Mouse (Mus musculus): Measurements from ENCODE around the gene Adgrg1.
"Not testable (repeated sequence)": the region's sequence is repeated elsewhere in the genome, so short reads cannot be mapped to it uniquely, and the experiment has no call there.

Gene Adgrg1

GRCm38 (mm10) chr8:94995336-94995893 lies 20.9 kb downstream of the Adgrg1 start:
- peak in 1 of 2 experiments; percentile 39 for DNase-seq (ENCODE audit: low spot score in 2 of 2)

DNA sequence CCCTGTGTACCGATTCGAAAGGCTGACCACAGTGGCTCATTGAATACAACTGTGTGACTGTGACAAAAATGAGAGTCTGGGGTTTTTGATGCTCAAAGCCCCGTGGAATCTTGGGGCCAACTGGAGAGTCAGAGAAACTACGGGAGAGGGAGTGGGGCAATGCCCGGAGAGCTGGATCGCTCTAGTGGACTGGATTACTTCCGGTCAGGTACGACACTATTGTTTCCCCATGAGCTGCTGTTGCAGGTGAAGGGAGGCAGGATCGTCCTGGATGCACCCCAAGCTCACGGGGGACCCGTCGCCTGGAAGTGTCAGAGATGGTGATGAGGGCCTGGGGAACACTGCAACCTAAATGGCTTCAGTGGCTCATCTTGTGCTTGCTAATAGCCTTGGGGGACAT lies 21.5 kb downstream of the Adgrg1 start:
- no peak for DNase-seq (ENCODE audit: low spot score in 2 of 2)

DNA sequence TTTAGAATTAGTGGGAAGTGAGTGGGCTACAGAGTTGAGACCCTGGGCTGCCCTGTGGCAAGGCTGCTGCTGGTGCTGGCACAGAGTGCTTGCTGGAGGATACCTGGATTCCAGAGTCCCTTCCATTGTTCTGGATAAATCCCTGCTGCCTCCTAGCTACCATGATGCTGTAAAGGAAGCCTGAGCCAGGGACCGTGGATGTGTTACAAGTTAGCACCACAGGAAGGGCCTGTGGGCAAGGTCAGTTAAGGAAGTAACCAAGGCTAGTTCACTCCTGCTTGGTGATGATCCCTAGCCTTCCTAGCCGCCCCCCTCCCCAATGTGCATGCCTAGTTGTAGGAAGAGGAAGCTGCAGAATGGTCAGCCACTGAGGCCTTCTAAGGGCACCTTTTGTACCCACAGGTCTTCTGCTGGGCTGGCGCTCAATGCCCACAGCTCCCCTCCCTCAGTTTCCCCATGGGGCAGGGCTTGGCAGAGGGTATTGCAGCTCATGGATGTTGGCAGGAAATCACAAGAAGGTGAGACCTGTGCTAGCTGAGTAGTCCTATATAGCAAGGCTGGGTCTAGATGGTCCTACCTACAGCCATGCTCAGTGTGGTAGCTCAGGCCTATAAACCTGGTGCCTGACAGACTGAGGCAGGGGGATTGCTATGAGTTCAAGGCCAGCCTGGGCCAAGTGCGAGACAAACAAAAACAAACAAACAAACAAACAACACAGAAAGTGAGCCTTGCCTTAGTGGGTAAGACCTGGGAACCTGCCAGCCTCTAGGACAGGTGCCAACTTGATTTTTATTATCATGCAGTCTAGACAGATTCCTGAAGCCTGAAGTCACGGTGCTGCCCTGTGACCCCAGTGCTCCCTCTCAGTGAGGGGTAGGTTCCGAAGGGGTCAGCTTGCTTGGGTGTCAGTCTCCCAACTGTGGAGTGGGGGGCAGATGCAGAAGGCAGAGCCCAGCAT lies 22.6 kb downstream of the Adgrg1 start:
- no peak for DNase-seq (ENCODE audit: low spot score in 2 of 2)

GRCm38 (mm10) chr8:94997857-94998243 lies 23.3 kb downstream of the Adgrg1 start:
- no peak for DNase-seq (ENCODE audit: low spot score in 2 of 2)

GRCm38 (mm10) chr8:94998431-94998830 lies 23.9 kb downstream of the Adgrg1 start:
- no peak for DNase-seq (ENCODE audit: low spot score in 2 of 2)

DNA sequence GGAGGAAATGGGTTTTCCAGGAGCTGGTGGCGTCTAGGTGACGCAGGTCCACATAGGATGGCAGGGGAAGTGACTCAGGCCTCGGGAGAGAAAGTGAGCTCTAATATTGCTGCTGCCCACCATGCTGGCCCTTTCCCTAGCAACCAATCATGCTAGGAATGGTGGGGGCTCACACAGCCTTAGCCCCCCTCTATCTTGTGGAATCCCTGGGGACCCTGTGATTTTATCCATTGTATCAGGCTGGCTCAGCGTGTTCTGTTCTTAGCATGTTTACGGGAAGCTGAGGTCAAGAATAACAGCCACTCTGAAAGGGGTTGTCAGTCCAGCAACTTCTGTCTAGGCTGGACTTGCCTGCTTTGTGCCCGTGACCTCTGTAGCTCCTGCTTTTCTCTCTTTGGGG lies 24.5 kb downstream of the Adgrg1 start:
- no peak for DNase-seq (ENCODE audit: low spot score in 2 of 2)

- DNase-seq (ENCODE audit: low spot score in 2 of 2): no peak
These were observed 25.4 kb downstream of the Adgrg1 start for GRCm38 (mm10) chr8:94999956-95000355.

DNA sequence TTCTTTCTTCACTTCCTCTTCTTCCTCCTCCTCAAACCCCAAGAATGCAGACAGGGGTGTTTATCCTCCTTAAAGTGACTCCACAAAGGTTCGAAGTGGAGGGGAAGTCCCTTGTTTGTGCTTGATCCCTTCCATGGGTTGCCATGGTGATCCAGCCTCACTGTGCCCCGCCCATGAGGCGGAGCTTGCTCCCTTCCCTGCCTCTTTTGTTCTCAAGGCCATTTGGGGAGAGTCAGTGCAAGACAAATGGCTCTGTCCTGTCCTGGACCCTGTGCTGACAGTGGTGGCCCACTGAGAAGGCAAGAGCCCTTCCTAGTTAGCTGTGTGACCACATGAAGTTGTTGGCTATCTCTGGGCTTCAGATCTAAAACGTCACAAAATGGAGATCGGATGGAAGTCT lies 26.1 kb downstream of the Adgrg1 start:
- peak in 1 of 2 experiments; percentile 54 for DNase-seq (ENCODE audit: low spot score in 2 of 2)

GRCm38 (mm10) chr8:95001165-95001564 lies 26.6 kb downstream of the Adgrg1 start:
- DNase-seq (ENCODE audit: low spot score in 2 of 2): no peak

DNA sequence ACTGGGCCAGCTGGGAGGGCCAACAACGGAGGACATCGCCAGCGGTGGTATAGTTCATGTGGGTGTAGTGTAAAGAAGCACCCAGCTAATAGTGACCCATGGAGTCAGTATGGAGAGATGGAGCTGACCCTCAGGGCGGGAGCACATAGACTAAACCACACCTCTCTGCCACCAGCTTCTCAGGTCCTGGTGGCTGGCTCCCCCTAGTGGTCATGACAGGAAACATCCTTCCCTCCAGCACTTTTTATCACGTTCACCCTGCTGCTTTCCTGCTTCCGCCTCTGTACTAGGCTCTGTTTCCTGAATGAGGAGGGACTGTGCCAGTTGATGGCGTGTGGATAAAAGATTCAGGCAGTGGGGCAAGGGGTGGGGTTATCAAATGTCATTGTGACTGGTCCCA lies 27.1 kb downstream of the Adgrg1 start:
- peak; percentile 59 to 75 for DNase-seq (ENCODE audit: low spot score in 2 of 2)

GRCm38 (mm10) chr8:95002089-95002655 lies 27.6 kb downstream of the Adgrg1 start:
- no peak for DNase-seq (ENCODE audit: low spot score in 2 of 2)

- no peak for DNase-seq (ENCODE audit: low spot score in 2 of 2)
These were observed 37.9 kb downstream of the Adgrg1 start for GRCm38 (mm10) chr8:95012442-95012919.

DNA sequence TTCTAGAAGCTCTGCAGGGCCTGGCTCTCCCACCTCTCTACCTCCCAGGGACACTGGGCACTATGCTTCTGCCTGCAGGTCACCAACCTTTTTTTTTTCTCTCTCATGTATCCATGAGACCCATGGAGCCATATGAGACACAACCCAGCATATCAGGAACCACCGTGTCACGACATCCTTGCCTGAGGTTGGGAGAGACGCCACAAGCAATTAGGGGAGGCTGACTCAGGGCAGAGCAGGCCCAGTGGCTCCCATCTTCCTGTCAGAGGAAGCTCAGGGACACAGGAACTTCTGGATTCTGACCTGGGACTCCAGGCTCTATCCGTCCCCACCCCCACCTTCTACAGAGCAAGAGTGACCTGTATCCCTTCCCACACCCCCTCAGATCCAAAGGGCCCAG lies 41.3 kb downstream of the Adgrg1 start:
- no peak for DNase-seq (ENCODE audit: low spot score in 2 of 2)

DNA sequence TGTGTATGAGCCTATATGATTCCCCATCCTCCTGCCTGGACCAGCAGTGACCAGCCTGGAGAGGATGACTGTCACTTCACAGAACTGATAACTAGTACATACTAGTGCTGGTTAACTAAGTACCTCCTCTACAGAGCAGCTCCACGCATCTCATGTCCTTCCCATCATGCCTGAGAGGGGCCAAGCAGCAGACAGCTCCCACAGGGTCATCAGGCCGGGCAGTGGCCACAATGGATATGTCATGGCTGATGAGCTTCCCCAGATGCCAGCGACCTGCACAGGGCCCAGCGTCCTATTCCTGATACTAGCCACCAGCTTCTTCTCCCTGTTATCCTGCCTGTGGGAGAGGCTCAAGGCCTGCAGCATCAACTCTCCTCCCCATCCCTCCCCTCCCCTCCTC lies 42.1 kb downstream of the Adgrg1 start:
- DNase-seq (ENCODE audit: low spot score in 2 of 2): no peak

- no peak for DNase-seq (ENCODE audit: low spot score in 2 of 2)
These were observed 42.9 kb downstream of the Adgrg1 start, which contains the start of gene Adgrg3 for GRCm38 (mm10) chr8:95017451-95017850. Gene Adgrg3 (plus strand): TSS chr8:95017692.

- no peak for DNase-seq (ENCODE audit: low spot score in 2 of 2)
These were observed 43.6 kb downstream of the Adgrg1 start for GRCm38 (mm10) chr8:95017969-95018635.

DNA sequence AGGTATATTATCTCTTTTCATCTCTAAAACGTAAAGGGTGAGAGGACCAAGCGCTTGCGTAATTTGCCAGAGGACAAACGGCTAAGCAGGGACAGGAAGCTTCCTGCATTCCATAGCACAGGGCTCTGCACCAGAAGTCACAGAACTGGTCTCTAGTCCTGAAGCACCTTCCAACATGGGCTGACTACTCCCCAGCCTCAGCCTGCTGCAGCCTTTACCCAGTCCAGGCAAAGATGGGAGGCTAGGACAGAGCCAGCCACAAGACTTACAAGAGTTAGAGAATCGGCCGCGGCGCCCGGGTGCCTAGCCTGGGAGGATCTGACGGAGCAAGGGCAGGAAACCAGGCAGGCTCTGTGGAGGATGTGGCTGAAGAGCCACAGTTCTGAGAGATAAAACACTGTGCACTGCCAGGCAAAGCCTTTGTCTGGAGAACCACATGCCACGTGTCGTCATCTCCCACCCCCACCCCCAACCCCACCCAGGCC lies 45.8 kb downstream of the Adgrg1 start:
- no peak for DNase-seq (ENCODE audit: low spot score in 2 of 2)

- DNase-seq (ENCODE audit: low spot score in 2 of 2): no peak
These were observed 46.3 kb downstream of the Adgrg1 start for GRCm38 (mm10) chr8:95020821-95021220.

DNA sequence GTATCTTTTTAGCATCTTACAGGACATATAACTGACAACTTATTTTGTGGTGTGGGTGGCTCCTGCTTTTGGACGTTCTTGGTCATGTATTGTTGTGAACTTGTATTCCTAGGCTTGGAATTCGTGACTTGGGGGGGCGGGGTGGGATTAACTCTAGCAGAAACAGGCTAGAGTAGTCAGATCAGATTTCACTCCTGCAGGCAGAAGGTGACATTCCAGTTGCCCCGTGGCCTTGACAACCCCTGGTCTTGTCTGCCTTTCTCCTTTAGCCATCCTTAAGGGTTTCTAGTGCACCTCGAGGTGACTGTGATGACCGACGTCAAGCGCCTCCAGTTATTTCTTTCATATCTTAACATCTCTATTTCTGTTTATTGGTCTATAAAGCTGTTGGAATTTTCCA lies 48.6 kb downstream of the Adgrg1 start:
- DNase-seq (ENCODE audit: low spot score in 2 of 2): no peak

GRCm38 (mm10) chr8:95024387-95024786 lies 49.8 kb downstream of the Adgrg1 start:
- DNase-seq (ENCODE audit: low spot score in 2 of 2): no peak

GRCm38 (mm10) chr8:95025421-95025820 lies 50.9 kb downstream of the Adgrg1 start:
- DNase-seq (ENCODE audit: low spot score in 2 of 2): peak in 1 of 2 experiments; percentile 48

- not testable (repeated sequence) for DNase-seq (ENCODE audit: low spot score in 2 of 2)
These were observed 53.8 kb downstream of the Adgrg1 start for GRCm38 (mm10) chr8:95028391-95028790.

Data from cerebellum, postnatal 4 days (tissue).